Mouse (Mus musculus) kidney, adult 2 months (tissue): ENCODE results near the gene Aif1l.

Experiments used
- CTCF ChIP-seq: fragments of 200-500 bp; conservative IDR thresholded peaks from 2 replicates; pipeline ENCODE4 v1.5.1; 2011; ENCODE audit warnings: low read depth, mild to moderate bottlenecking, control low read depth, low read length, moderate library complexity, mixed read lengths; ENCODE audit not compliant: insufficient read depth, insufficient read length
- POLR2A ChIP-seq: fragments of 200-500 bp; IDR thresholded peaks from one replicate; pipeline ENCODE4 v1.6.1; 2011; ENCODE audit warnings: low read depth, low read length, control low read depth

DNA sequence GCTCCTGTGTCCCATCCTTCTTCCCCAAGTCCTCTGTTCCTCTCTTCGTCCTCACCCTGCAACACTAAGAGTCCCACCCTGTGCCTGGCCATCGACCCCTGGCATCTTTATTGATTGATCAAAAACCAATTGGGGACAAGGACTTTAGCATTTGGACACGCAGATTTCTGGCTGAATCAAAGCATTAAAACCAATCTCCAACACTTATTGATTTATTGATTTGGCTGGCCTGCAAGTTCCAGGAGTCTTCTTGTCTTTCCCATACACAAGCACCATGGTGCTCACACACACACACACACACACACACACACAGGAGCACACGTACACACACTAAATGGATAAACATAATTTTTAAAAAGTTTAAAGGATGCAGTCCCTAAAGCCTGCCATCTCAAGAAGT, 6.9 kb upstream of the Aif1l start:
- TF ChIP-seq CTCF (no peak), POLR2A (no peak)
